Mouse (Mus musculus): ENCODE data around the gene Mgp.

The Mgp gene

DNA sequence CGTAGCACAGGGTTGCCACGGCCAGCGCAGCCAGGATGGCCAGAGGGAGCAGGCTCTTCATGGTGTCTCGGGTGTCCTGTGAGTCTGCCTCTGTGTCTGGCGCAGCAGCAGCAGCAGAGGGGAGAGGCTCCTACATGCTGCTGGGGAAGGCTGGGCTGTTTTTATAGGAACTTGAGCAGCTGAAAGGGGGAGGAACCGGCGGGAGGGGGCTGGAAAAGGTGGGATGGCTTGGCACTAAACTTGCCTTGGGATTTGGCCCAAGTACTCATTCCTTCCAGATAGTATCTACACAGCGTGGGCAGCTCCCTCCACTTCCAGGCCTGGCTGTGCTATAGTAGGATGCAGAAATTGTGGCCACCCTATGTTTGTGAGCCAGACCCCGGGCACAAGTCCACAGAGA is at the start of gene Mgp:
Mgp (minus strand) TSS at position 154 of the 400 bp plus-strand sequence.
- DNase-seq (ENCODE audit: extremely low spot score) = peak; percentile 22

DNA sequence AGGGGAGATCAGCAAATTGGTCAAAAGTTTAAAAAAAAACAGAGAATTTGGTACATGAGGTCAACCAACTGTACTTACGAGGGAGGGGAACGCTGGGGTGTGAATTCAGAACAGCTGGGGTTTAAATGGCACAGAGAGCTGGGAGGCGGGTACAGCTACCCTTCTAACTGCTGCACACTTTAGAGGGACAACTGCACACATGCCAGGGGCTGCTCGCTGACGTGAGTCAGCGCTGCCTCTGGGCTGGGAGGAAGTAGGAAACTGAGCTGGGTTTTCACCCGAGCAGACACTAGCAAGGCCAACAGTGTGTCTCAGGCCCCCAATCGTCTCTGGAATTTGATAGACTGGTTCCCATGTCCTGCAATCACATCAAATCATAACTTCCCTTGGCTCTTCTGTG is 49.4 kb upstream of the Mgp start:
- DNase-seq (ENCODE audit: extremely low spot score) = no peak

GRCm38 (mm10) chr6:136923532-136923931 is 47.9 kb upstream of the Mgp start, which contains the start of gene Pde6h:
Pde6h (plus strand) TSS chr6:136923832.
- no peak for DNase-seq (ENCODE audit: extremely low spot score)

DNA sequence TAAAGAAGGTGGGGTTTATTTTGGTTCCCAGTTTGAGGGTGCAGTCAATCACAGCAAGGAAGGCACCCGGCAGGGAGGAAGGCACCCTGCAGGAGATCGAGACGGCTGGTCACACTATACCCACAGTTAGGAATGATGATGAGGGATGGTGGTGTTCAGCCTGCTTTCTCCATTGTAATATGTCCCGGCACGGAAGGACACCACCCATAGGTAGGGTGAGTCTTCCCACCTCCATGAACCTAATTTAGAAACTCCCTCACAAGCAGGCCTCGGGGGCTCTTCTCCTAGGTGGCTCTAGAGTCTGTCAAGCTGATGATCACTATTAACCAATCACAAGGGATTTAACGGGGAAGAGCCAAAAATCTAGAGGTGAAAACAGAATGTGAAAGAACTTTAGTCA is 47.2 kb upstream of the Mgp start:
- DNase-seq (ENCODE audit: extremely low spot score) = no peak

DNA sequence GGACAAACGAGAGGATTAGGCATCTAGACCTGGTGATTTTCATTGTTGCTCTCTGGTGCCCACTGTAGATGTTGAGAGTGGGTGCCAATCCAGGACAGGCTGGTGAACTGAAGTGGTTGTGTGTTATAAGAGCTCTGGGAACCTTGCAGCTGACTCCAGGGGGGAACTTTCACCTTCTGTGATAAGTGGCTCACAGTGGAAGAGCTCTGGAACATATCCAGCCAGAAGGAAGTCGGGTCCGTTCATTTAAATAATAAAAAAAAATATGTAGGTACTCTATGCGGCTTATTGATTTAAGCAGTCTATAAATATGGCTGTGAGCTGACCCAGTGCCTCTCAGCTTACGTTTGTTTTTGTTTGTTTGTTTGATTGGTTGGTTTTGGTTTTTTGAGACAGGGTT is 46.5 kb upstream of the Mgp start, which contains the start of gene Erp27:
Erp27 (minus strand) TSS at position 101 of the 400 bp plus-strand sequence.
- DNase-seq (ENCODE audit: extremely low spot score) = no peak

- no peak for DNase-seq (ENCODE audit: extremely low spot score)
Observed at GRCm38 (mm10) chr6:136921601-136922000, 46.0 kb upstream of the Mgp start.

GRCm38 (mm10) chr6:136920320-136921257 is 45.0 kb upstream of the Mgp start:
- DNase-seq (ENCODE audit: extremely low spot score) = peak; percentile 67

GRCm38 (mm10) chr6:136917885-136918284 is 42.3 kb upstream of the Mgp start:
- DNase-seq (ENCODE audit: extremely low spot score) = no peak

DNA sequence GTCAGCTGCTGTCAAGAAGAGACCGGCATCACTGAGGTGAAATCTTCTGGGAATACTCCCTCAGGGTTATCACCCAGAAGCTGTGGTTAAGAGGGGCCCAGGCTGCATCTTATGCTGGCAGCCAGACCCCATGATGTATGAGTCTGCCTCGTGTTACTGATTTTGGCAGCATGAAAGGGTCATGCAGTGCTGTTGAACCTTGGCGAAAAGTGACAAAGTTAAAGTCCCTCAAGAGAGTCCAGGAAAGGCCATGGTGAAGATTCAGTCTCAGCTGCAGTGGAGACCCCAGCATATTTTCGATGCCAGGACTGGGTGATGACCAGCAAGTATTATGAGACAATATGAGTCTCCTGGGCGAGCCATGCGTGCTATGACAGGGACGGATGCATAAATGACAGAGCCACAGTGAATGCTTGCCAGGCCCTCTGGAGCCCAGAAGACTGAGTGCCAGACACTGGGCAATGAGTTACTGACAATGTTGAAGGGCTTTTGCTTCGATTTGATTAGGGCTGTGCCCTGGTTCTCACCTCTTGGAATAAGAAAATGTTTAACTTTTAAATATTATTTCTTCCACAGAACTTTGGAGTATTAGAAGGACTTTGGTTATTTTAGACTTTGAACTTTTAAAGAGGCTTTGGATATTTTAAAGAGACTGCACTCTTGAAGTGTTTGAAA is 40.2 kb upstream of the Mgp start:
- DNase-seq (ENCODE audit: extremely low spot score) = no peak

DNA sequence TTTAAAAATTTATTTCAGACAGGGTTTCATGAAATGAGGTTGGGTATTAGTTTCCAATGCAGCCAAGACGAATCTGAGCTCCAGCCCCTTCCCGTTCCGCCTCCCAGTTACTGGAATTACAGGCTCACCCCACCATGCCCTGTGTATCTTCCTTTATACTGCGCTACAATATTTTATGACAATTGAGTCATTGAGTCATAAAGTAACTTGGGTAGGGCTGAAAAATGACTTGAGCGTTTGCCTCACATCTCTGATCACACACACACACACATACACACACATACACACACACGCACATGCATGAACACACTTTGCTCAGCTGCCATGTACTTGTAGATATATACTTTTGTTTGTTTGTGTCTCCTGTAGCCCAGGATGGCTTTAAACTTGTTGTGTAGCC is 38.6 kb upstream of the Mgp start:
- no peak for DNase-seq (ENCODE audit: extremely low spot score)

- peak; percentile 42 for DNase-seq (ENCODE audit: extremely low spot score)
Observed at GRCm38 (mm10) chr6:136913384-136914126, 37.9 kb upstream of the Mgp start.

GRCm38 (mm10) chr6:136912751-136913265 is 37.2 kb upstream of the Mgp start:
- no peak for DNase-seq (ENCODE audit: extremely low spot score)

DNA sequence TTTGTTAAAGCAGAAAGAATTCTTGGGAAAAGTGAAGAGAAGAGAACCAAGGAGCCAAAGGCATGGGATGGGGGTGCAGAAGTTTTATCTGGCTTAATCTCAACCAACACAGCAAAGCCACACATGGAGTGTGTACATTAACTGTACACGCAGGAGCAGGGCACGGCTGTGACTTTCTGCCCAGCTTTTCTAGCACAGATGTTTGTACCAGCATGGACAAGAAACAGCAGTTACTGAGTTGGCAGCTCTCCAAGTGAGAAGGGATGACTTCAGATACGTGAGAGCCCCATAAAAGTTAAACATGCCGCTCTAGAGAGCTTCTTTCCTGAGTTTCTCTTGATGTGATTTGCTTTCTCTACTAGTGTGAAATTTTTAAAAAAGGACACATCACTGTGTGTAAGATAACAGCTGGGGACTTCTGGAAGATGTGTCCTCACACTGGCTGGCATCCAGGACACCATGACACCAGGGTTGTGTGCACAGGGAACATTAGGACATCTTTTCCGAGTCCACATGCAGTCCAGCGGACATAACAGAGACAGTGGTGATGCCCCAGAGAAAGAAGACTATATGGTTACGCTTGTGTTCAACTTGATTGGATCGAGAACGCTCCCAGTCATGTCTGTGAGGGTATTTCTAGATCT is 34.7 kb upstream of the Mgp start:
- no peak for DNase-seq (ENCODE audit: extremely low spot score)

GRCm38 (mm10) chr6:136906937-136907293 is 31.3 kb upstream of the Mgp start:
- DNase-seq (ENCODE audit: extremely low spot score) = no peak

DNA sequence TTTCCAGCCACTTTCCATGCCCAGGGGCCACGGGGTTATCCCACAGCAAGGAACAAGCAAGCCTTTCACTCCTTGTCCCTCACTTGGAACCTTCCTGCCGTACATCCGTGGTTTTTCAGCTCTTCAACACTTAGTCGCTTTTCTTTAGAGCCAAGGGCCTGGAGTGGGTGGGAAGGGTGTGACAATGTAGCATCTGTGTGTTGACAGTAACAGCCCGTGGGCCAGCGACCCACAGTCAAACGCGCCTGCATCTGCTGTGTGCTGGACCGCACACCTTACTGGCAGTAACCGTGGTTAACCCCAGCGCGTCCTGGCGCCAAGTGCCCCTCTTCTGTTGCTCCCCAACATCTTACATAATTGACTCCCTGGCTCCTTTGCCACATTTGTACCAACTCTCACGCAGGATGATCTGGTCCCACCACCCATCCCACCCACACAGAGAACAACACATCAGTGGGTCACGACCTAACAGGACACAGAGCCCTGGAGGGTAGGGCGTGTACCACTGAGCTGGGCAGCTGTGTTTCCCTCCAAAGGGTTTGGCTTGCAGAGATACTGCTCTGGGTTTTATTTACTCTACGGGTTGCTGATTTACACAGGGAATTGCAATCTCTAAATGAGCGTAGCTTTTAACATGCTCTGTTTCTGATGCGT is 30.8 kb upstream of the Mgp start:
- no peak for DNase-seq (ENCODE audit: extremely low spot score)

- DNase-seq (ENCODE audit: extremely low spot score) = no peak
Observed at GRCm38 (mm10) chr6:136903885-136904470, 28.4 kb upstream of the Mgp start.

GRCm38 (mm10) chr6:136902527-136902926 is 26.9 kb upstream of the Mgp start:
- no peak for DNase-seq (ENCODE audit: extremely low spot score)

- DNase-seq (ENCODE audit: extremely low spot score) = no peak
Observed at GRCm38 (mm10) chr6:136901010-136901409, 25.4 kb upstream of the Mgp start.

DNA sequence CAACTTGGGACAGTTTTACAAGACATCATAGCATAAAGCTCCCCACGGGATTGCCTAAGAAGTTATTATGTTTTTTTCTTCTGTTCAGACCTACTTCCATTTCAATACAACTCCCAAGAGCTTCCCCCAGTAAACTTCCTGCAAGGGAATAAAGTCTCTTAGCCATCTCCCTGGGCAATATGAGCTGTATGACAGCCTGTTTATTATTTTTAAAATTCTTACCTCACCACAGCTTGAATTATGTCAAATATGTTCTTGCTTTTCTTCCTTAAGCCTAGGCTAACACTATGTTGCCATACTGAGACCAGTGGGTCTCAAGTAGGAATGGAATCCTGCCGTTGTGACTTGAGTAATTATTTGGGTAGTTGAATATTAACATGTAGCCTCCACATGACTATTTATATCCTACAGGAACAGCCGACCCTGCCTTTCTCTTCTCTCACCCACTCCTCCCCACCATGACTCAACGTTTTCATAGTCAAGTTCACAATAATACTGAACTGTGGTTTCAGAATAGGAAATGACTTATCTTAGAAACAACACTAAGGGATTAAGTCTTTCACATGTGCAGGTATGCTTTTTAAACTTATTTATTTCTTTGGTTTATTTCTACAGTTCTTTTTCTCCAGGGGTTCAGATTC is 24.9 kb upstream of the Mgp start:
- DNase-seq (ENCODE audit: extremely low spot score) = no peak

DNA sequence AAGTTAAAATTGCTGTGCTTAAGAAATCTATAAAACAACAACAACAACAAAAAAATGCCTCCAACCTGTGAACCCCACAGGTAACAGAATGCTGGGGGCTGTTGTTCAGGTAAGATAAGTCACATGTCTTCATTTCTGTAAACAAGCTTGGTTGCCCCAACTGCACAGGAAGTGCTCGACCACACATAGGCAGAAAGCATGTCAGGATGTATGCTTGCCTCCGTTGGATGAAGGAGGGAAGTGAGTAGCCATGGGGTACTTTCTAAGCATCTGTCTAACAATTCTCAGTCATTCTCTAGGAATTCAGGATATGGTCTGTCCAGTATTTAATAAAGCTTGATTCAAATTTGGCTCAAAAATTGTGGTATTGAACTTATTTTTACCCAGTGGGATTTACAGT is 23.3 kb upstream of the Mgp start:
- no peak for DNase-seq (ENCODE audit: extremely low spot score)
